Mouse (Mus musculus) MEL (cell line): ENCODE measurements around the gene 9030612E09Rik. TPM values are rescaled to one million over a fixed set of nuclear protein-coding genes. Genes with fewer than 3 reads are reported as not detected.

ENCODE experiments used
- DNase-seq: peaks from one replicate; pipeline ENCODE4 v3.0.0; 2011; ENCODE audit warnings: low read depth, low spot score
- H3K27ac ChIP-seq: 2 replicates; pipeline ENCODE4 v1.5.1; 2012; ENCODE audit warnings: low read depth, mild to moderate bottlenecking, control low read depth, low read length, moderate library complexity; ENCODE audit not compliant: control insufficient read depth
- H3K27me3 ChIP-seq, 2 experiments: fragments of 150-350 bp in 1 of 2; sonication (generic) in 1 of 2; 2 replicates each; pipeline ENCODE4 v1.6.1; 2012; ENCODE audit warnings: low read length in 2 of 2, mild to moderate bottlenecking in 2 of 2, improper control_type of control experiment in 1 of 2, moderate library complexity in 1 of 2; ENCODE audit not compliant: insufficient read depth in 2 of 2, control insufficient read depth in 1 of 2
- H3K36me3 ChIP-seq, 2 experiments: 2 replicates each; pipeline ENCODE4 v1.6.1; 2012 to 2014; ENCODE audit warnings: low read length in 2 of 2, improper control_type of control experiment in 1 of 2, inconsistent platforms in 1 of 2, mild to moderate bottlenecking in 1 of 2; ENCODE audit not compliant: insufficient read depth in 2 of 2, control insufficient read depth in 1 of 2
- H3K4me1 ChIP-seq, 2 experiments: fragments of 150-350 bp in 1 of 2; sonication (generic) in 1 of 2; 2 replicates each; pipeline ENCODE4 v1.6.1; 2012; ENCODE audit warnings: low read length in 2 of 2, improper control_type of control experiment in 1 of 2, mild to moderate bottlenecking in 1 of 2; ENCODE audit not compliant: insufficient read depth in 2 of 2, control insufficient read depth in 1 of 2
- H3K4me3 ChIP-seq, 2 experiments: fragments of 150-350 bp in 1 of 2; sonication (generic) in 1 of 2; 2 replicates each; pipeline ENCODE4 v1.5.1; 2012; ENCODE audit warnings: low read depth in 2 of 2, low read length in 2 of 2, mild to moderate bottlenecking in 2 of 2, moderate library complexity in 2 of 2, control low read depth in 1 of 2, improper control_type of control experiment in 1 of 2; ENCODE audit not compliant: control insufficient read depth in 1 of 2, insufficient read depth in 1 of 2
- H3K79me2 ChIP-seq: 2 replicates; pipeline ENCODE4 v1.6.1; 2012; ENCODE audit warnings: mild to moderate bottlenecking, low read length, moderate library complexity; ENCODE audit not compliant: control insufficient read depth, poor library complexity, insufficient read depth
- H3K9ac ChIP-seq: 2 replicates; pipeline ENCODE4 v1.6.1; 2012; ENCODE audit warnings: low read depth, mild to moderate bottlenecking, control low read depth, low read length, moderate library complexity; ENCODE audit not compliant: control insufficient read depth, poor library complexity, severe bottlenecking
- H3K9me3 ChIP-seq: fragments of 150-350 bp; sonication (generic); replicated peaks from 2 replicates; pipeline ENCODE4 v1.6.1; 2012; ENCODE audit warnings: mild to moderate bottlenecking, low read length, improper control_type of control experiment, moderate library complexity; ENCODE audit not compliant: insufficient read depth
- BHLHE40 ChIP-seq: IDR thresholded peaks from 2 replicates; pipeline ENCODE4 v1.6.1; 2012; ENCODE audit warnings: low read depth, mild to moderate bottlenecking, inconsistent platforms, low read length, improper control_type of control experiment, borderline replicate concordance
- CHD1 ChIP-seq: IDR thresholded peaks from 2 replicates; pipeline ENCODE4 v1.6.1; 2012; ENCODE audit warnings: low read depth, mild to moderate bottlenecking, inconsistent platforms, low read length, improper control_type of control experiment
- CHD2 ChIP-seq: IDR thresholded peaks from 2 replicates; pipeline ENCODE4 v1.6.1; 2011; ENCODE audit warnings: low read length, improper control_type of control experiment
- E2F4 ChIP-seq: IDR thresholded peaks from 2 replicates; pipeline ENCODE4 v1.6.1; 2011; ENCODE audit warnings: low read depth, low read length, improper control_type of control experiment, borderline replicate concordance
- ELF1 ChIP-seq: IDR thresholded peaks from 2 replicates; pipeline ENCODE4 v1.6.1; 2014; ENCODE audit warnings: low read depth, mild to moderate bottlenecking, inconsistent platforms, low read length, improper control_type of control experiment, moderate library complexity
- EP300 ChIP-seq, 2 experiments: IDR thresholded peaks; 2 replicates each; pipeline ENCODE4 v1.6.1; 2011; ENCODE audit warnings: improper control_type of control experiment in 2 of 2, low read length in 2 of 2, low read depth in 1 of 2, mild to moderate bottlenecking in 1 of 2
- MAFK ChIP-seq: IDR thresholded peaks from 2 replicates; pipeline ENCODE4 v1.6.1; 2011; ENCODE audit warnings: low read depth, mild to moderate bottlenecking, low read length, improper control_type of control experiment, borderline replicate concordance
- MEF2A ChIP-seq: IDR thresholded peaks from 2 replicates; pipeline ENCODE4 v1.6.1; 2014; ENCODE audit warnings: low read depth, mild to moderate bottlenecking, inconsistent platforms, low read length, improper control_type of control experiment; ENCODE audit not compliant: poor library complexity, insufficient replicate concordance, severe bottlenecking; ENCODE audit errors: extremely low read depth
- MXI1 ChIP-seq: IDR thresholded peaks from 2 replicates; pipeline ENCODE4 v1.6.1; 2011; ENCODE audit warnings: mild to moderate bottlenecking, low read depth, low read length, improper control_type of control experiment
- NRF1 ChIP-seq: IDR thresholded peaks from 2 replicates; pipeline ENCODE4 v1.6.1; 2014; ENCODE audit warnings: low read depth, mild to moderate bottlenecking, inconsistent platforms, low read length, improper control_type of control experiment, moderate library complexity; ENCODE audit not compliant: poor library complexity, insufficient read depth, severe bottlenecking
- POLR2A ChIP-seq, 2 experiments: IDR thresholded peaks; 2 replicates each; pipeline ENCODE4 v1.6.1; 2011 to 2012; ENCODE audit warnings: low read length in 2 of 2, mild to moderate bottlenecking in 2 of 2, control low read depth in 1 of 2, improper control_type of control experiment in 1 of 2, low read depth in 1 of 2, moderate library complexity in 1 of 2; ENCODE audit not compliant: control insufficient read depth in 1 of 2, insufficient read depth in 1 of 2, poor library complexity in 1 of 2
- POLR2AphosphoS5 ChIP-seq: IDR thresholded peaks from 2 replicates; pipeline ENCODE4 v1.6.1; 2012; ENCODE audit warnings: low read depth, borderline replicate concordance, mild to moderate bottlenecking, inconsistent platforms, low read length, moderate library complexity, mixed read lengths
- RCOR1 ChIP-seq: IDR thresholded peaks from 2 replicates; pipeline ENCODE4 v1.6.1; 2012; ENCODE audit warnings: low read depth, mild to moderate bottlenecking, inconsistent platforms, low read length, improper control_type of control experiment
- SMC3 ChIP-seq: IDR thresholded peaks from 2 replicates; pipeline ENCODE4 v1.6.1; 2011; ENCODE audit warnings: low read depth, low read length, improper control_type of control experiment
- TAL1 ChIP-seq: IDR thresholded peaks from 2 replicates; pipeline ENCODE4 v1.6.1; 2012; ENCODE audit warnings: mild to moderate bottlenecking, inconsistent platforms, low read length, moderate library complexity, mixed read lengths
- TBP ChIP-seq: IDR thresholded peaks from 2 replicates; pipeline ENCODE4 v1.8.0; 2011; ENCODE audit warnings: low read depth, low read length, improper control_type of control experiment
- TCF12 ChIP-seq: IDR thresholded peaks from 2 replicates; pipeline ENCODE4 v1.6.1; 2014; ENCODE audit warnings: low read depth, mild to moderate bottlenecking, inconsistent platforms, low read length, improper control_type of control experiment, moderate library complexity
- UBTF ChIP-seq: IDR thresholded peaks from 2 replicates; pipeline ENCODE4 v1.6.1; 2012; ENCODE audit warnings: low read depth, mild to moderate bottlenecking, inconsistent platforms, low read length, improper control_type of control experiment, moderate library complexity, borderline replicate concordance; ENCODE audit not compliant: insufficient read depth
- USF2 ChIP-seq, 2 experiments: IDR thresholded peaks; 2 replicates each; pipeline ENCODE4 v1.6.1; 2011 to 2012; ENCODE audit warnings: improper control_type of control experiment in 2 of 2, low read length in 2 of 2, borderline replicate concordance in 1 of 2, inconsistent platforms in 1 of 2, low read depth in 1 of 2, mild to moderate bottlenecking in 1 of 2; ENCODE audit not compliant: insufficient read depth in 1 of 2
- polyA plus RNA-seq, 2 experiments: library from polyadenylated mRNA; stranded (reverse) in 1 of 2; unstranded in 1 of 2; fragments of >175 nt in 1 of 2; fragments of >200 nt in 1 of 2; gene quantifications; 2 replicates each; pipeline versions ENCODE4 v1.2.1 to v1.2.4; 2012; ENCODE audit warnings: low replicate concordance in 2 of 2, low read depth in 1 of 2; ENCODE audit not compliant: insufficient read length in 2 of 2, insufficient read depth in 1 of 2, missing spikeins in 1 of 2
- total RNA-seq: library from RNA; depleted of rRNA; stranded (reverse); fragments of 300-350 nt; gene quantifications from 2 replicates; pipeline ENCODE4 v1.2.3, GENCODE M21; 2012

9030612E09Rik gene
- total and polyA plus RNA-seq, 3 experiments: not detected

- no peak overlapping the region for H3K9ac ChIP-seq
- H3K4me3 ChIP-seq: no peak overlapping the region
- H3K36me3 ChIP-seq: no peaks in the 10 kb centered on the region
- no peaks in the 10 kb centered on the region for H3K4me1 ChIP-seq
- no peak overlapping the region for H3K27ac ChIP-seq
- TF ChIP-seq EP300 (IDR thresholded peaks at IDR 0.05; ENCODE audit: low read depth in 1 of 2, low read length in 2 of 2) (no peak), TCF12 (no peak), POLR2A (IDR thresholded peaks at IDR 0.05; ENCODE audit: control insufficient read depth in 1 of 2, insufficient read depth in 1 of 2, low read depth in 1 of 2, low read length in 2 of 2, poor library complexity in 1 of 2) (no peak), E2F4 (no peak), CHD1 (no peak), CHD2 (no peak), RCOR1 (no peak), BHLHE40 (no peak)
- DNase-seq: no peak
- no peaks in the 10 kb centered on the region for H3K79me2 ChIP-seq
- H3K27me3 ChIP-seq: peaks cover 3 to 4% of the 10 kb centered on the region in 2 experiments; a peak in 3 of 4 replicates
- no peaks in the 10 kb centered on the region for H3K9me3 ChIP-seq
Measured at GRCm38 (mm10) chr10:43159333-43159732, 15.2 kb upstream of the 9030612E09Rik start.

- Histone ChIP-seq H3K9ac (no peak overlapping the region), H3K4me3 (no peak overlapping the region), H3K27ac (no peak overlapping the region), H3K36me3 (no peaks in the 10 kb centered on the region), H3K27me3 (peaks cover 4 to 5% of the 10 kb centered on the region in 2 experiments; a peak in 2 of 4 replicates), H3K4me1 (no peaks in the 10 kb centered on the region), H3K9me3 (no peaks in the 10 kb centered on the region), H3K79me2 (no peaks in the 10 kb centered on the region)
- no peak for TF ChIP-seq TAL1
- no peak for TF ChIP-seq SMC3
- TF ChIP-seq EP300 (IDR thresholded peaks at IDR 0.05; ENCODE audit: low read depth in 1 of 2, low read length in 2 of 2): no peak
- no peak for TF ChIP-seq USF2 (IDR thresholded peaks at IDR 0.05; ENCODE audit: borderline replicate concordance in 1 of 2, insufficient read depth in 1 of 2, low read depth in 1 of 2, low read length in 2 of 2)
- no peak for TF ChIP-seq E2F4
- no peak for TF ChIP-seq MAFK
- no peak for TF ChIP-seq POLR2A (IDR thresholded peaks at IDR 0.05; ENCODE audit: control insufficient read depth in 1 of 2, insufficient read depth in 1 of 2, low read depth in 1 of 2, low read length in 2 of 2, poor library complexity in 1 of 2)
- no peak for TF ChIP-seq TBP
- no peak for TF ChIP-seq UBTF
- DNase-seq: no peak
Measured at GRCm38 (mm10) chr10:43162318-43162717, 12.2 kb upstream of the 9030612E09Rik start.

- Histone ChIP-seq H3K27ac (no peak overlapping the region), H3K27me3 (peaks cover 0 to 6% of the 10 kb centered on the region in 2 experiments; a peak in 3 of 4 replicates), H3K79me2 (no peaks in the 10 kb centered on the region), H3K4me1 (no peaks in the 10 kb centered on the region), H3K4me3 (no peak overlapping the region), H3K9ac (no peak overlapping the region), H3K36me3 (no peaks in the 10 kb centered on the region), H3K9me3 (no peaks in the 10 kb centered on the region)
- TF ChIP-seq NRF1 (no peak), POLR2AphosphoS5 (no peak), TCF12 (no peak), ELF1 (no peak), MXI1 (no peak), EP300 (IDR thresholded peaks at IDR 0.05; ENCODE audit: low read depth in 1 of 2, low read length in 2 of 2) (no peak), E2F4 (no peak), MEF2A (no peak)
- no peak for DNase-seq
Measured at GRCm38 (mm10) chr10:43164406-43164805, 10.1 kb upstream of the 9030612E09Rik start.
